Mouse (Mus musculus) intestine, embryonic 14.5 days (tissue): ENCODE data around the gene Gm10142. TPM values are rescaled to one million over a fixed set of nuclear protein-coding genes. Genes with fewer than 3 reads are reported as not detected.

Experiments
- ATAC-seq: fragments of 200-750 bp; cut with Nextera tagmentation; replicated peaks from 2 replicates; pipeline ENCODE4 v1.8.0; 2017; ENCODE audit warnings: low read depth, moderate number of reproducible peaks, moderate TSS enrichment, moderate library complexity; ENCODE audit not compliant: low FRiP score, low TSS enrichment
- DNase-seq: peaks from one replicate; pipeline ENCODE4 v3.0.0-alpha.2; 2018; ENCODE audit warnings: low spot score
- H3K27ac ChIP-seq: fragments of 300-500 bp; sonication (generic); 2 replicates; pipeline ENCODE4 v1.5.1; 2014; ENCODE audit warnings: low read depth, mild to moderate bottlenecking, control low read depth
- H3K27me3 ChIP-seq: fragments of 300-500 bp; sonication (generic); replicated peaks from 2 replicates; pipeline ENCODE4 v1.6.1; 2014; ENCODE audit warnings: low read length, control low read depth; ENCODE audit not compliant: control insufficient read depth, insufficient read depth
- H3K36me3 ChIP-seq: fragments of 300-500 bp; sonication (generic); 2 replicates; pipeline ENCODE4 v1.6.1; 2014; ENCODE audit warnings: low read length, control low read depth; ENCODE audit not compliant: control insufficient read depth, insufficient read depth
- H3K4me1 ChIP-seq: fragments of 300-500 bp; sonication (generic); replicated peaks from 2 replicates; pipeline ENCODE4 v1.6.1; 2014; ENCODE audit warnings: low read length, control low read depth, mixed read lengths; ENCODE audit not compliant: control insufficient read depth, insufficient read depth
- H3K4me2 ChIP-seq: fragments of 300-500 bp; sonication (generic); 2 replicates; pipeline ENCODE4 v1.6.1; 2014; ENCODE audit warnings: low read length
- H3K4me3 ChIP-seq: fragments of 300-500 bp; sonication (generic); 2 replicates; pipeline ENCODE4 v1.5.1; 2014; ENCODE audit warnings: low read depth, low read length, control low read depth, mixed read lengths
- H3K9ac ChIP-seq: fragments of 300-500 bp; sonication (generic); 2 replicates; pipeline ENCODE4 v1.6.1; 2014; ENCODE audit warnings: mild to moderate bottlenecking, low read length
- H3K9me3 ChIP-seq: fragments of 300-500 bp; sonication (generic); 2 replicates; pipeline ENCODE4 v1.6.1; 2016; ENCODE audit warnings: low read length, control low read depth; ENCODE audit not compliant: control insufficient read depth
- WGBS: fragments of 180-500 bp; shearing (Covaris S2); extraction: QIAGEN DNeasy Blood & Tissue Kit; methylation state at CpG from one replicate; pipeline ENCODE4 v1.1.7; 2014; 5-methylcytosine and 5-hydroxymethylcytosine counted together
- polyA plus RNA-seq: library from polyadenylated mRNA; unstranded; fragments of >200 nt; fragmentation: Nextera tagmentation; extraction: Ambion mirVana; gene quantifications from 2 replicates; pipeline ENCODE4 v1.2.1, GENCODE M21; 2014

Gm10142 gene
- not detected in 2 replicates for polyA plus RNA-seq

DNA sequence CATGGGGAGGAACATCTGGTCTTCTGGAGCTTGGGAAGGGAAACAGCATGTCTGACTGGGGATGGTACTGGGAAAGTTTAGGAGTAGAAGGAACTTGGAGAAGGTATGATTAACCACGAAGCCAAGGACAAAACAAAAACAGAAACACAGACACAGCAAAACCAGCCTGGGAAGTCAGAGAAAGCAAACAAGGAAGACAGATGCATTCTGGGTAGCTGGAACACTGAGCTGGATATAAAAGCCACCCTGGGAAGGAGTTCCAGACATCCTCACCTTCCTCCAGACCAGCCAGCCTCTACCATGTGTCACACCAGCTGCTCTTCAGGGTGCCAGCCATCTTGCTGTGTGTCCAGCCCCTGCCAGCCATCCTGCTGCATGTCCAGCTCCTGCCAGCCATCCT lies at the start of gene Gm10142:
Gm10142 (plus strand) TSS at position 301 of the 400 bp plus-strand sequence.
- Histone ChIP-seq H3K4me2 (no peak within 1 kb of the TSS), H3K4me3 (no peak within 1 kb of the TSS), H3K36me3 (no peaks in the 10 kb centered on the region), H3K9ac (no peak within 1 kb of the TSS), H3K27me3 (no peaks in the 10 kb centered on the region), H3K9me3 (0 out of 2 replicates have a peak, but pooled peaks cover 4% of the 10 kb centered on the region), H3K4me1 (no peaks in the 10 kb centered on the region), H3K27ac (no peak within 1 kb of the TSS)
- WGBS, result 82% methylated on average over 1 of the region's 1 CpGs
- DNase-seq, result no peak
- ATAC-seq, result no peak

DNA sequence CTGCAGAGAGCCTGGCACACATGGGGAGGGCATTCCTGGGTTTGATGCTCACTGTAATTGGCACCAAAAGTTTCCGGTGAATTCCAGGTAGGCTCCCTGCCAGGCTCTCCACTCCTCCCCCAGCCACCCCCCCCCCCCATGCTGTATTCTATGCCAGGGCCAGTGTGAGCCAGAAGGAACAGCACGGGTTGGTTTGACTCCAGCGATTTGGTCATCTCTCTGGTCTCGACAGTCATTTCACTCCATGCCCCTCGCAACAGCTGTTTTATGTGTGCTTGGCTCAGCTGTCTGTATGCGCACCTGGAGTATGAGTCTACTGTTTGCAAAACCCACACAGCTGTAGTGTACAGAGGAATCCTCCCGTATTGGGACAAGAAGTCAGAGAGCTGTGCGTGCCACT lies 49.3 kb upstream of the Gm10142 start:
- DNase-seq, result no peak
- WGBS, result 71% methylated on average over 8 of the region's 8 CpGs

DNA sequence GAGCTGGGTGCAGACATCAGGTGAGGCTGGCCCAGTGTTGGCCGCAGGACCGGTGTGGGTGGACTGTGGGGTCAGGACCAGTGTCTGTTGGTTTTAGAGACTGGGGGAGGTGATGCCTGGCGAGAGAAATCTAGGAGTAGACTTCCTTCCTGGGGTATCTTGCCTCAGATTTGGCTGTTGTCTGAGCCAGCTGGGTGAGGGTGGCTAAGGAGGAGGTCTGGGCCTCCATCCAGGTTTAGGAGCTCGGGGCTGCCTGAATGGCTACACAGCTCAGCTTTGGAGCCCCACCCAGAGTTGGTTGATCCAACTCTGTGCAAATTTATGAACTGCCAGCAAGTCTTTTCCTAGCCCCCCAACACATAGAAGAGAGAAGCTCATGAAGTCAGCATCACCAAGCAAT lies 48.2 kb upstream of the Gm10142 start:
- Histone ChIP-seq H3K27me3 (no peaks in the 10 kb centered on the region), H3K27ac (no peak overlapping the region), H3K9me3 (no peaks in the 10 kb centered on the region), H3K4me3 (no peak overlapping the region), H3K9ac (no peak overlapping the region), H3K36me3 (no peaks in the 10 kb centered on the region), H3K4me2 (no peak overlapping the region), H3K4me1 (no peaks in the 10 kb centered on the region)
- WGBS, result 83% methylated on average over 4 of the region's 4 CpGs
- DNase-seq (no peak), ATAC-seq (no peak)

More for the DNA sequence above, 49.3 kb upstream of the Gm10142 start:
- H3K36me3 ChIP-seq, result no peaks in the 10 kb centered on the region
- H3K9ac ChIP-seq, result no peak overlapping the region
- no peak overlapping the region for H3K27ac ChIP-seq
- H3K4me2 ChIP-seq, result no peak overlapping the region
- no peaks in the 10 kb centered on the region for H3K27me3 ChIP-seq
- no peak overlapping the region for H3K4me3 ChIP-seq
- no peak for ATAC-seq
- no peaks in the 10 kb centered on the region for H3K9me3 ChIP-seq
- H3K4me1 ChIP-seq, result no peaks in the 10 kb centered on the region

DNA sequence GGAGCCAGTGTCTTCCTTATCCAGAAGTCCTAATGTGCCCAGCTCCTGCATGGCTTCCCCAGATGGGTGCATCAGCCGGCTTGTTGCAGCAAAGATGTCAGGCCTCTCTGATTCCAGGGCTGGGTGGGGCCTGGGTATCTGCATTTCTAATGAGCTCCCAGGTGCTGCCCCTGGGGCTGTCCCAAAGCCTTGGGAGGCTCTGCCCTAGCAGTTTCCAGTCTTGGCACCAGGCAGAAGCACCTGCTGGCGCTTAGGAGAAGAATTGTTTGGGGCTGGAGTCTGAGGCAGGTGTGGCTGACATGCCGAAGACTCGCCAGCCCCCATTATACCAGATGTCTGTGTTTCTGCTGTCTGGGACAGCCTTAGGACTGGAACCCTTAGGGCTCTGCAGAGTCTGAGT lies 44.9 kb upstream of the Gm10142 start:
- Histone ChIP-seq H3K4me3 (no peak overlapping the region), H3K9me3 (no peaks in the 10 kb centered on the region), H3K27me3 (0 out of 2 replicates have a peak, but pooled peaks cover 2% of the 10 kb centered on the region), H3K36me3 (no peaks in the 10 kb centered on the region), H3K4me1 (no peaks in the 10 kb centered on the region), H3K4me2 (no peak overlapping the region), H3K27ac (no peak overlapping the region), H3K9ac (no peak overlapping the region)
- WGBS, result 71% methylated on average over 4 of the region's 4 CpGs
- DNase-seq (no peak), ATAC-seq (no peak)

DNA sequence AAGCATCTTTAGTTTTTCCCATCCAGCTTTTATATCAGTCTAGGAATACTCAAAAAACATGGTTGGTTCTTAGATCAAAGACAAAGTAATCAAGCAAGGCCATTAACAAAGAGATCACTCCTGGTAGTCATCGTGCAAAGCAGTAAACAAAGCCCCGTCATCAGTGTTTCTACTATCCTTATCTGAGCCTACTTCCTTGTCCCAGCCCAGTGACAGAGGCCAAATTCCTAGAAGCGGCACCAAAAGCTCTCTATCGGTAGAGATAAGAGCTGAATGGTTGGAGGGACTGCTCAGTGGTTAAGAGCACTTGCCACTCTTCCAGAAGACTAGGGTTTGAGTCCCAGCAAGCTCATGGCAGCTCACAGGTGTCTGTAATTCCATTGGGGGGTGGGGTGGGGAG lies 44.1 kb upstream of the Gm10142 start:
- H3K4me2 ChIP-seq, result no peak overlapping the region
- no peaks in the 10 kb centered on the region for H3K4me1 ChIP-seq
- ATAC-seq (no peak), DNase-seq (no peak)
- H3K4me3 ChIP-seq, result no peak overlapping the region
- 32% methylated on average over 4 of the region's 4 CpGs for WGBS
- H3K9me3 ChIP-seq, result no peaks in the 10 kb centered on the region
- no peak overlapping the region for H3K27ac ChIP-seq
- peaks cover 3% of the 10 kb centered on the region; the same call in 1 of the 2 replicates for H3K27me3 ChIP-seq
- no peak overlapping the region for H3K9ac ChIP-seq
- no peaks in the 10 kb centered on the region for H3K36me3 ChIP-seq

DNA sequence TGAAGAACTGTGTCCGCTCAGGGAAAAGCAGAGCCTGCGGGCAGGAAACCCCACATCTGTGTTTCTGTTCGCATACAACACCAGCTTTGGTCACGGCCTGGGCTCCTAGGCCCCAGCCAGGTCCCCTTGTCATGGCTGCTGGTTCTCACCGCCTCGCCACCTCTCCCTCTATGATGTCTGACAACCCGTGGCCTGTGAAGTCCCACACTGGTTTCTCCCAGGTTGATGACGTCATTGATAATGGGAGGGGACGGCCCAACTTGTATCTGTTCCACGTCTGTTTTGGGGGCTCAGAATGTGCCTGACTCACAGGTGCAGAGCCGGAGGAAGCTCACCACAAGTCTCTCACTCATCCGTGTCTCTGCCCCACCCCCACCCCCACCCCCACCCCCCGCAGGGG lies 41.8 kb upstream of the Gm10142 start:
- Histone ChIP-seq H3K9me3 (no peaks in the 10 kb centered on the region), H3K27ac (no peak overlapping the region), H3K4me3 (no peak overlapping the region), H3K4me1 (peaks cover 5% of the 10 kb centered on the region; the same call in 1 of the 2 replicates), H3K27me3 (peaks cover 23% of the 10 kb centered on the region), H3K36me3 (no peaks in the 10 kb centered on the region), H3K4me2 (no peak overlapping the region), H3K9ac (no peak overlapping the region)
- ATAC-seq (no peak), DNase-seq (no peak)
- WGBS, result 56% methylated on average over 13 of the region's 13 CpGs

DNA sequence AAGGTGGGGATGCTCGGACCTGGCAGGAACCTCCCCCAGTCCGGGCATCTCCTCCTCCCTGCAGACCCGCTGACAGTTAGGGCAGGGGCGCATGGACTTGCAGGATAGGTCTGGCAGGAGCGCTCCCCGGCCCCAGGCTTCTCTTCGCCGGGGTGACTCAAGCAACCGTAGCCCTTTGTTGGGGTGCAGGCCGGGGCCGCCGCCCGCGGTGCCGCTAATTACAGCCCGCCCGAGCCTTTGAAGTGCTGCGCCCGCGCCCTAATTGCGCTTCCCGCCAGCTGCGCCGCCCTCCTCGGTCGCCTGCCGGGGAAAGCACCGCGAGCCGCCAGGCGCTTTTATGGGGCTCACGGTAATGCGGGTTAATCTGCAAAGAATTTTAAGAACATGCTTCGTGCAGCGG lies 38.0 kb upstream of the Gm10142 start:
- Histone ChIP-seq H3K9me3 (no peaks in the 10 kb centered on the region), H3K4me2 (peak overlapping the region; percentile 50), H3K27ac (no peak overlapping the region), H3K36me3 (no peaks in the 10 kb centered on the region), H3K9ac (no peak overlapping the region), H3K27me3 (peaks cover 29% of the 10 kb centered on the region), H3K4me3 (peak overlapping the region; percentile 18), H3K4me1 (peaks cover 5% of the 10 kb centered on the region; the same call in 1 of the 2 replicates)
- ATAC-seq (no peak), DNase-seq (no peak)
- WGBS, result under 1% methylated on average over 35 of the region's 35 CpGs

DNA sequence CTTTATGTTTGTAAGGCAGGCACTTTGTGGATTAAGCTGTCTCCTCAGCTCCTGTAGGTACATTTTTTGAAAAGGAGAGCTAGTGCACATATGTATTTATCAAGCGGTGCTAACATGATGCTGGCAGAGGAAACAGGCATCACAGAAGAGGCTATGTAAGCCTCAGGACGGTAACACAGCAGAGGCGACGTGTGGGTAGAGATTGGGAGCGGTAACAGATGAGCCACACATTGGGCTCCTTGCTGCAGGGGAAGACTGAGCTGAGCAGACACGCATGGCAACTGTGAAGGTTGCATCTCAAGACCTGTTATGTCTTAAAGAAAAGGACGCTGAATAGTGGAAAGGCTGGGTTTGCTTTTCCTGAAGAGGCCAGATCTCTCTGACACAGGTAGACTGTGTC lies 32.6 kb upstream of the Gm10142 start:
- Histone ChIP-seq H3K36me3 (no peaks in the 10 kb centered on the region), H3K4me1 (peaks cover under 1% of the 10 kb centered on the region; the same call in 1 of the 2 replicates), H3K4me2 (no peak overlapping the region), H3K4me3 (no peak overlapping the region), H3K27ac (no peak overlapping the region), H3K9ac (no peak overlapping the region), H3K9me3 (no peaks in the 10 kb centered on the region), H3K27me3 (peaks cover 47% of the 10 kb centered on the region)
- 77% methylated on average over 7 of the region's 7 CpGs for WGBS
- DNase-seq, result no peak
- ATAC-seq, result no peak

DNA sequence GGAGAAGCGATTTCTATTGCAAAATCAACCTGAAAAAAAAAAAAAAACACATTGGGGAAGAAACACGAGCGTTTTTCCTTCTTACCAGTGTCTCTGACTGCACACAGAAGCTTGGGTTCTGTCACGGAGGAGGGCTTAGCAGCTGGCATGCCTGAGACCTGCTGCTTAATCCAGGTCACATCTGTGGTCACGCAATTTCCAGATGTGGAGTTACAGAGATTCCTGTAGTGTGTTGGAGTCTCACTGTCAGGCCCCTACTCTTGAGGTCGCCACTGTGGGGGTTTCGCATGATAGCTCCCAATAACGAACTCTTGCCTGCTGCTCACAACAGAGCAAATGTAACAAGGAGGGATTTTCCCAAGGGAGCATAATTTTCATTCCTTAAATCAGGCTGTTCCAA lies 31.4 kb upstream of the Gm10142 start:
- ATAC-seq (no peak), DNase-seq (no peak)
- no peaks in the 10 kb centered on the region for H3K36me3 ChIP-seq
- no peak overlapping the region for H3K27ac ChIP-seq
- H3K9me3 ChIP-seq, result no peaks in the 10 kb centered on the region
- H3K4me3 ChIP-seq, result no peak overlapping the region
- H3K9ac ChIP-seq, result no peak overlapping the region
- H3K4me2 ChIP-seq, result no peak overlapping the region
- H3K4me1 ChIP-seq, result no peaks in the 10 kb centered on the region
- WGBS, result 32% methylated on average over 8 of the region's 8 CpGs
- peaks cover 36% of the 10 kb centered on the region for H3K27me3 ChIP-seq
